In the genomic region with DNA sequence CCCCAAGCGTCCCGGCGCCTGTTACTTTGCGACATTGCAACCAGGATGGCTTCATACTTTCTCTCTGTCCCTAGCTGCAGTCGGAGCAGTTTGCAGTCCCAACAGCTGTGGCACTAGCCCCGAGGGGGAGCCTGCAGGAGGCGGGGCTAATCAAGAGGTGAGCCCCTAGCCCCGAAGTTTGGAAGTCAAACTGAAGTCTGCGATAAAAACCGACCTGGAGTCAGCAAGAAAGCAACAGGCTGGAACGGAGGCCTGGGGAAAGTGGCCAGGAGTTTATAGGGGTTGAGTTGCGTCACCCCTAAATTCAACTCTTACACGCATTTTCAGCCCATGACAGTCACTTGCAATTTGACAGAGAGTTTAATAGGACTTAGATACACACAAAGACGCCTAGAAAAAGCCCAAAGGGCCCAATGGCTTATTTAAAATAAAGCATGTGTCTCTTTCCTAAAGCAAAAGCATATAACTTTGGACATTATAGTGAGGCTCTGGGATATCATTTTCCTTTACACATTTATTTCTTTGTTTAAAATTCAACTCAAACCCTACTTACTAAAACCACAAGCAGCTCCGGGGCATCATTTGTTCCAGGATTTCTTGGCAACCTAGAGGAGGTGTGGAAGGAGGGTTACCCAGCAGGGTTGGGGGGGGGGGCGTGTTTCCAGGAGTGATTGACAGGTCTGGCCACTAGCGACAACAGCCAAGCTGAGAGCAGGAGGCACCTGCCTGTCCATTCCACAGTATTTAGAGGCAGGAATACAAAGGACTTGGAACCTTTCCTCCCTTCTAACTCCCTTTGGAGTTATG, we compare ENCODE assay signal across 7 mouse cellular contexts. TPM values are rescaled to one million over a fixed set of nuclear protein-coding genes. Genes with fewer than 3 reads are reported as not detected.
A peak's percentile ranks its signal among the peaks of the same experiment; 100 is the strongest.
DNase-seq lines count a peak whose midpoint lies in the region; ATAC-seq and TF ChIP-seq lines count a peak whose summit lies in the region.

Gene Acss3 (minus strand): TSS at position 140 of the 807 bp plus-strand sequence.

- H3K27ac ChIP-seq in intestine, embryonic 16.5 days (ENCODE audit: low read length): no peak within 1 kb of the TSS
- no peak within 1 kb of the TSS for H3K27ac ChIP-seq in liver, embryonic 16.5 days (ENCODE audit: low read length)
- no peak within 1 kb of the TSS for H3K27ac ChIP-seq in olfactory bulb, adult 2 months (ENCODE audit: insufficient read depth, low read depth, low read length)

- H3K27me3 ChIP-seq in intestine, embryonic 16.5 days (replicated peaks; ENCODE audit: control insufficient read depth, insufficient read depth, low read length): no peaks in the 10 kb centered on the region
- no peaks in the 10 kb centered on the region for H3K27me3 ChIP-seq in liver, embryonic 16.5 days (ENCODE audit: control insufficient read depth, insufficient read depth, low read depth, low read length)

- TF ChIP-seq POLR2A in olfactory bulb, adult 2 months (IDR thresholded peaks at IDR 0.05; ENCODE audit: insufficient read depth, low read depth, low read length): no peak

- TF ChIP-seq CTCF in olfactory bulb, adult 2 months (IDR thresholded peaks at IDR 0.05; ENCODE audit: insufficient read depth, low read depth, low read length): no peak

- no peaks in the 10 kb centered on the region for H3K36me3 ChIP-seq in intestine, embryonic 16.5 days (ENCODE audit: control insufficient read depth, insufficient read depth, low read length)
- no peaks in the 10 kb centered on the region for H3K36me3 ChIP-seq in liver, embryonic 16.5 days (ENCODE audit: control insufficient read depth, insufficient read depth)

- peak; percentile 94 for ATAC-seq in intestine, embryonic 16.5 days
- peak; percentile 84 for ATAC-seq in liver, embryonic 16.5 days (ENCODE audit: low read depth)

- H3K4me2 ChIP-seq in intestine, embryonic 16.5 days (ENCODE audit: low read depth, low read length): peak within 1 kb of the TSS; percentile 70
- peak within 1 kb of the TSS; percentile 49 for H3K4me2 ChIP-seq in liver, embryonic 16.5 days (ENCODE audit: low read depth, low read length)

- H3K4me3 ChIP-seq in intestine, embryonic 16.5 days (ENCODE audit: low read length): peak within 1 kb of the TSS; percentile 48
- H3K4me3 ChIP-seq in liver, embryonic 16.5 days (ENCODE audit: low read depth, low read length): peak within 1 kb of the TSS; percentile 56
- peak within 1 kb of the TSS; percentile 42 for H3K4me3 ChIP-seq in olfactory bulb, adult 2 months (ENCODE audit: insufficient read depth, low read depth, low read length)

- no peaks in the 10 kb centered on the region for H3K9me3 ChIP-seq in intestine, embryonic 16.5 days (ENCODE audit: control insufficient read depth, low read length)
- no peaks in the 10 kb centered on the region for H3K9me3 ChIP-seq in liver, embryonic 16.5 days (replicated peaks; ENCODE audit: control insufficient read depth, low read length)

- peak within 1 kb of the TSS; percentile 58 for H3K9ac ChIP-seq in intestine, embryonic 16.5 days (ENCODE audit: low read depth, low read length)
- peak within 1 kb of the TSS; percentile 41; the same call in 1 of the 2 replicates for H3K9ac ChIP-seq in liver, embryonic 16.5 days (ENCODE audit: low read depth, low read length)

- H3K4me1 ChIP-seq in intestine, embryonic 16.5 days (ENCODE audit: control insufficient read depth, insufficient read depth, low read length): peaks cover 3% of the 10 kb centered on the region; the same call in 1 of the 2 replicates
- H3K4me1 ChIP-seq in liver, embryonic 16.5 days (ENCODE audit: control insufficient read depth, low read depth, low read length): no peaks in the 10 kb centered on the region
- H3K4me1 ChIP-seq in olfactory bulb, adult 2 months (ENCODE audit: control insufficient read depth, insufficient read depth, low read length): no peaks in the 10 kb centered on the region

- DNase-seq in adrenal gland, postnatal 10 days: peak; percentile 72
- DNase-seq in embryo, embryonic 11 days: peak; percentile 89
- peak; percentile 72 to 73 for DNase-seq in heart, adult 18-20 months
- no peak for DNase-seq in right cerebral cortex, postnatal 10 days (ENCODE audit: low spot score in 2 of 2)

- 4% methylated on average over 17 of the region's 17 CpGs for WGBS in intestine, embryonic 16.5 days
- WGBS in liver, embryonic 16.5 days (ENCODE audit: insufficient replicate concordance): 3% methylated on average over 17 of the region's 17 CpGs
- 13% methylated on average over 17 of the region's 17 CpGs for WGBS in olfactory bulb, adult 2 months

RNA-seq across cellular contexts. Expression of gene Acss3, which starts in this region (rescaled TPM):
- total RNA-seq in adrenal gland, postnatal 10 days (2021): 10 to 100 TPM in 1 of 2 experiments, 1 to 10 TPM in 1; 9.4 to 24.3 TPM
- total RNA-seq in heart, adult 18-20 months (2021): 1 to 10 TPM; 2.7 to 8.1 TPM
- 0.71 and 1.1 TPM in 2 replicates for polyA plus RNA-seq in intestine, embryonic 16.5 days (2015; fragmentation: Nextera tagmentation; extraction: Ambion mirVana)
- 0.44 and 0.64 TPM in 2 replicates for polyA plus RNA-seq in liver, embryonic 16.5 days (2015; fragmentation: Nextera tagmentation; extraction: Ambion mirVana)
- not detected in 2 replicates for polyA plus RNA-seq in olfactory bulb, adult 2 months (2012; ENCODE audit: insufficient read depth, insufficient read length, low replicate concordance, missing spikeins)

Comparison
In these comparisons a context has a peak if more than half of its experiments do, and no peak if none do; other contexts are left out.
1. Peak in ATAC-seq, H3K4me3 ChIP-seq, H3K9ac ChIP-seq and H3K4me2 ChIP-seq in liver, embryonic 16.5 days; RNA of the gene not detected or under 1 TPM.
2. DNase-seq: peak in adrenal gland, postnatal 10 days (single experiment), embryo, embryonic 11 days (single experiment) and heart, adult 18-20 months (2 of 2); none in right cerebral cortex, postnatal 10 days (0 of 2).
3. Peak in every context shown above with its lines, with median percentiles within 50 percentile points of each other: H3K4me3 ChIP-seq.